Mouse (Mus musculus) intestine, embryonic 16.5 days (tissue): ENCODE measurements around the gene Atp2a2. TPM values are rescaled to one million over a fixed set of nuclear protein-coding genes. Genes with fewer than 3 reads are reported as not detected.

Source experiments
- ATAC-seq: fragments of 200-750 bp; cut with Nextera tagmentation; 2 replicates; pipeline ENCODE4 v1.8.0; 2017; ENCODE audit warnings: moderate TSS enrichment, moderate library complexity
- H3K27ac ChIP-seq: fragments of 300-500 bp; sonication (generic); 2 replicates; pipeline ENCODE4 v1.5.1; 2014; ENCODE audit warnings: mild to moderate bottlenecking, low read length
- H3K27me3 ChIP-seq: fragments of 300-500 bp; sonication (generic); replicated peaks from 2 replicates; pipeline ENCODE4 v1.6.1; 2014; ENCODE audit warnings: low read length, control low read depth, mixed read lengths; ENCODE audit not compliant: control insufficient read depth, insufficient read depth
- H3K36me3 ChIP-seq: fragments of 300-500 bp; sonication (generic); 2 replicates; pipeline ENCODE4 v1.6.1; 2014; ENCODE audit warnings: low read length, control low read depth; ENCODE audit not compliant: control insufficient read depth, insufficient read depth
- H3K4me1 ChIP-seq: fragments of 300-500 bp; sonication (generic); 2 replicates; pipeline ENCODE4 v1.6.1; 2014; ENCODE audit warnings: low read length, control low read depth, mixed read lengths; ENCODE audit not compliant: control insufficient read depth, insufficient read depth
- H3K4me2 ChIP-seq: fragments of 300-500 bp; sonication (generic); 2 replicates; pipeline ENCODE4 v1.6.1; 2014; ENCODE audit warnings: low read depth, low read length, control low read depth
- H3K4me3 ChIP-seq: fragments of 300-500 bp; sonication (generic); 2 replicates; pipeline ENCODE4 v1.5.1; 2014; ENCODE audit warnings: mild to moderate bottlenecking, low read length
- H3K9ac ChIP-seq: fragments of 300-500 bp; sonication (generic); 2 replicates; pipeline ENCODE4 v1.6.1; 2014; ENCODE audit warnings: low read depth, low read length
- H3K9me3 ChIP-seq: fragments of 300-500 bp; sonication (generic); 2 replicates; pipeline ENCODE4 v1.6.1; 2016; ENCODE audit warnings: low read length, control low read depth; ENCODE audit not compliant: control insufficient read depth
- WGBS: fragments of 180-500 bp; shearing (Covaris S2); extraction: QIAGEN DNeasy Blood & Tissue Kit; methylation state at CpG from one replicate; pipeline ENCODE4 v1.1.7; 2014; 5-methylcytosine and 5-hydroxymethylcytosine counted together
- polyA plus RNA-seq: library from polyadenylated mRNA; unstranded; fragments of >200 nt; fragmentation: Nextera tagmentation; extraction: Ambion mirVana; gene quantifications from 2 replicates; pipeline ENCODE4 v1.2.1, GENCODE M21; 2015

Atp2a2 gene
- polyA plus RNA-seq, 1 experiment from 2014 or later = 20.4 TPM

DNA sequence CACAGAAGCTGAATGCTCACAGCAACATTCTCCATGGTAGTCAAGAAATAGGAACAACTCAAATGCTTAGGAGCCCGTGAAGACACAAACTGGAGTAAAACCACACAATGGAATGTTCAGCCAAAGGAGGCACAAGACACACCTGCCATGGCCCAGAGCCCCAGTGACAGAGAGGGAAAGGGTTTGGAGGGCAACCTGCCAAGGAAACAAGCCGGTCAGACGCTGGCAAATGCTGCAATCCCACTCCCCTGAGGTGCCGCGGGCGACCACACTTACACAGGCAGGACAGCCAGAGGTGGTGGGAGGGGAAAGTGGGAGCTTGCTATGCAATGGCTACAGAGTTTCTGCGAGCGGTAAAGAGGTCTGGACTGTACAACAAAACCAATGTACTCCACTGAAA is 31.9 kb upstream of the Atp2a2 start:
- Histone ChIP-seq H3K27me3 (no peaks in the 10 kb centered on the region), H3K4me3 (no peak overlapping the region), H3K9ac (no peak overlapping the region), H3K4me1 (peaks cover 17% of the 10 kb centered on the region), H3K9me3 (no peaks in the 10 kb centered on the region), H3K36me3 (0 out of 2 replicates have a peak, but pooled peaks cover 4% of the 10 kb centered on the region), H3K4me2 (no peak overlapping the region), H3K27ac (no peak overlapping the region)
- no peak for ATAC-seq
- 83% methylated on average over 8 of the region's 8 CpGs for WGBS

DNA sequence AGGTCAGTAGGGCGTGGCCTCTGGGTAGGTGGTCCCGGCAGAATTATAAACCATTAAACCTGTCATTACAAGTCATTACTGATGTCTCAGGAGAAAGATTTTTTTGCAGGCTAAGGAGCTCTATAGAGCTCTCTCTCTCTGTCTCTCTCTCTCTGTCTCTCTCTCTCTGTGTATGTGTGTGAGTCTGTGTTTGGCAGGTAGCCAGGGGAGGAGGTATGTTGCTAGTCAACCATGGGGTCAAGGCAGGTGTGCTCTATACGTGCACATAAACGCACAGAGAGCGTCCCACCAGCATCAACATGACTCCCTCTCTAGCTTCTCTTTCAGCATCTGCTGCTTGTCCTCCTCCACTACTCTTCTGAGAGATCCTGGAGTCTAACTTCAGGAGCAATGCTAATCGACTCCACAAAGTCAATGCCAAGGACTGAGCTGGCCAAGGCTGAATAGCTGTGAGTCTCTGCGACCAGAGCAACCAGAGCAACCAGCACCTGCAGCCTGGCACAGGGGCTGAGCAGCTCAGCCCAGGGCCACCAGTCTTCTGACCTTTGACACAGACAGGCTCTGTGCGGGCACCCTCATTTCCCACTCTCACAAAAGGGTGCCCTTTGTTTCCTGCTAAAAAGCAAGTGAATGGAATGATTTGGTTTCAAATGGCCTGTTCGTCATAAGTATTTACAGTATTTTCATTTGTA is 28.0 kb upstream of the Atp2a2 start:
- no peak for ATAC-seq
- peaks cover 54% of the 10 kb centered on the region for H3K4me1 ChIP-seq
- no peaks in the 10 kb centered on the region for H3K27me3 ChIP-seq
- H3K27ac ChIP-seq = peak overlapping the region; percentile 44
- H3K4me3 ChIP-seq = no peak overlapping the region
- WGBS = 53% methylated on average over 9 of the region's 9 CpGs
- no peaks in the 10 kb centered on the region for H3K9me3 ChIP-seq
- no peak overlapping the region for H3K4me2 ChIP-seq
- no peaks in the 10 kb centered on the region for H3K36me3 ChIP-seq
- H3K9ac ChIP-seq = no peak overlapping the region

DNA sequence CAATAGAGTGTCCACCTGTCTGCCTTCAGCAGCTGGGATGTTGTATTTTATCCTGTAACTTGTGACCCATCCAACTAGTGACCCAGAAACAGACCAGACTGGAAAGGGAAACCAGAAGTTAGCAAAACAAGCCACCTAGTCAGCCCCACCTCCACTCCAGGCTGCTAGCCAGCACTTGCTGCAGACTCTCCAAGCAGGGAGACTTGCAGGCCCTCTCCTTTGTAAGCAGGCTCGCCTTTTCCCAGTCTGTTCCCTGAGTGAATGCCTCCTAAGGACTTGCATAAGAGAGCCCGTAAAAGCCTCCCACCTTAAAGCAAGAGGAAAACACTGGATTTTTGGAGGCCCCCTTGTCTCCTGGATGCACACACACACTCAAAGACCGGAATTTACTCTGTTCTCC is 27.3 kb upstream of the Atp2a2 start:
- Histone ChIP-seq H3K9ac (no peak overlapping the region), H3K27ac (peak overlapping the region; percentile 44), H3K9me3 (no peaks in the 10 kb centered on the region), H3K4me3 (no peak overlapping the region), H3K4me2 (no peak overlapping the region), H3K27me3 (no peaks in the 10 kb centered on the region), H3K36me3 (no peaks in the 10 kb centered on the region), H3K4me1 (peaks cover 60% of the 10 kb centered on the region)
- ATAC-seq = no peak
- WGBS = 48% methylated on average over 3 of the region's 3 CpGs

DNA sequence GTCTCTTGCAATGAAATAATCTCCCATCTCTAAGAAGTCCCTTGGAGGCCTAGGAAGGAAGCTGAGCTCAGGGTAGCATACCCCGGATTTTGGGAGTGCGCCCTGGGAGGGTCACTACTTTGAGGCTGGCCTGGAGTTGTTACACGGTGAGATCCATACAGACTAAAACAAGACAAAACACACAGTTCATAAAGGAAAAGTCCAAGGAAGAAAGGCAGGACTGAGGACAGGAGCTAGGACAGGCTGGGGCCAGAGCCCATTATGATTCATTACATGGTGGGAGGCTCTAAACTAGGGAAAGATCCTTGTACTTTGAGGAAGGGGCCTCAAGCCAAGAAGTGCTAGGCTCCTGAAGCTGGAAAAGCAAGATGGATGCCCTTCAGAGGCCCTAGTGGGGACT is 26.6 kb upstream of the Atp2a2 start:
- Histone ChIP-seq H3K4me1 (peaks cover 61% of the 10 kb centered on the region), H3K4me2 (no peak overlapping the region), H3K9ac (no peak overlapping the region), H3K36me3 (no peaks in the 10 kb centered on the region), H3K27me3 (no peaks in the 10 kb centered on the region), H3K27ac (peak overlapping the region; percentile 44; the same call in 1 of the 2 replicates), H3K4me3 (no peak overlapping the region), H3K9me3 (no peaks in the 10 kb centered on the region)
- no peak for ATAC-seq
- 65% methylated on average over 3 of the region's 3 CpGs for WGBS

GRCm38 (mm10) chr5:122527761-122528160 is 25.7 kb upstream of the Atp2a2 start:
- Histone ChIP-seq H3K36me3 (no peaks in the 10 kb centered on the region), H3K9me3 (no peaks in the 10 kb centered on the region), H3K4me1 (peaks cover 61% of the 10 kb centered on the region), H3K27me3 (no peaks in the 10 kb centered on the region), H3K4me3 (no peak overlapping the region), H3K9ac (no peak overlapping the region), H3K4me2 (no peak overlapping the region), H3K27ac (no peak overlapping the region)
- ATAC-seq = no peak
- WGBS = 51% methylated on average over 11 of the region's 11 CpGs

GRCm38 (mm10) chr5:122526878-122527730 is 25.1 kb upstream of the Atp2a2 start:
- ATAC-seq = peak; percentile 82
- H3K4me1 ChIP-seq = peaks cover 61% of the 10 kb centered on the region
- H3K9me3 ChIP-seq = no peaks in the 10 kb centered on the region
- H3K27me3 ChIP-seq = no peaks in the 10 kb centered on the region
- H3K36me3 ChIP-seq = no peaks in the 10 kb centered on the region
- WGBS = 51% methylated on average over 15 of the region's 15 CpGs
- peak overlapping the region; percentile 45; the same call in 1 of the 2 replicates for H3K9ac ChIP-seq
- peak overlapping the region; percentile 30 for H3K4me2 ChIP-seq
- no peak overlapping the region for H3K4me3 ChIP-seq
- H3K27ac ChIP-seq = peak overlapping the region; percentile 64

DNA sequence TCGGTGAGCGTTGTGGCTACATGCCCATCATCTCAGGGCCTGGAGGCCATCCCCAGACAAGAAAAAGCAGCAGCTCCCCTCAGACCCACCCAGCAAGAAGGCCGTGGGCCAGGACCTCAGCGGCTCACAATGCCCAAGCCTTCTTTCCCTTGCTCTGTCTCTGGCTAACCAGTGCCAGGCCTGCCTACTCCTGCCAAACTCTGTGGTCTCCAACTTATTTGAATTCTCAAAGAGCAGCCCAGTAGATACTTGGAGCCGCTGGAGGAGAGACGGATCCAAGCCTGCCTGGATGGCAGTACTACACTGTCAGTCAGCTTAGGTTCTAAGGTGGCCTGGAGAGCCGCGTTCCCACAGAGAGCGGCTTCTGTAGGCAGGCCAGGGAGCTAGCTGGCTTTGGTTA is 24.4 kb upstream of the Atp2a2 start:
- Histone ChIP-seq H3K27me3 (no peaks in the 10 kb centered on the region), H3K4me2 (peak overlapping the region; percentile 30), H3K36me3 (no peaks in the 10 kb centered on the region), H3K4me3 (no peak overlapping the region), H3K9me3 (no peaks in the 10 kb centered on the region), H3K4me1 (peaks cover 61% of the 10 kb centered on the region), H3K9ac (no peak overlapping the region), H3K27ac (peak overlapping the region; percentile 64)
- ATAC-seq = peak; percentile 8; the same call in 1 of the 2 replicates
- 86% methylated on average over 9 of the region's 9 CpGs for WGBS

GRCm38 (mm10) chr5:122525238-122525931 is 23.4 kb upstream of the Atp2a2 start:
- 0 out of 2 replicates have a peak, but pooled peaks have one; percentile 5 for ATAC-seq
- peak overlapping the region; percentile 71 for H3K27ac ChIP-seq
- no peaks in the 10 kb centered on the region for H3K27me3 ChIP-seq
- H3K4me3 ChIP-seq = no peak overlapping the region
- H3K36me3 ChIP-seq = no peaks in the 10 kb centered on the region
- 52% methylated on average over 14 of the region's 14 CpGs for WGBS
- H3K4me2 ChIP-seq = no peak overlapping the region
- H3K9me3 ChIP-seq = no peaks in the 10 kb centered on the region
- H3K9ac ChIP-seq = peak overlapping the region; percentile 60
- peaks cover 68% of the 10 kb centered on the region for H3K4me1 ChIP-seq

GRCm38 (mm10) chr5:122524854-122525237 is 22.8 kb upstream of the Atp2a2 start:
- Histone ChIP-seq H3K4me3 (no peak overlapping the region), H3K4me2 (no peak overlapping the region), H3K27me3 (no peaks in the 10 kb centered on the region), H3K9me3 (no peaks in the 10 kb centered on the region), H3K27ac (peak overlapping the region; percentile 71), H3K4me1 (peaks cover 64% of the 10 kb centered on the region), H3K36me3 (no peaks in the 10 kb centered on the region), H3K9ac (peak overlapping the region; percentile 60)
- ATAC-seq = peak; percentile 6; the same call in 1 of the 2 replicates
- 46% methylated on average over 4 of the region's 4 CpGs for WGBS
